Mouse (Mus musculus) thymus, adult 2 months (tissue): Measurements from ENCODE around the gene Commd1.

ENCODE experiments used
- CTCF ChIP-seq: fragments of 200-500 bp; IDR thresholded peaks from 2 replicates; pipeline ENCODE4 v1.5.1; 2012; ENCODE audit warnings: mild to moderate bottlenecking, control low read depth, low read length, moderate library complexity, borderline replicate concordance; ENCODE audit not compliant: control insufficient read depth, poor library complexity, insufficient read depth; ENCODE audit errors: extremely low read depth
- POLR2A ChIP-seq: fragments of 200-500 bp; IDR thresholded peaks from 2 replicates; pipeline ENCODE4 v1.6.1; 2012; ENCODE audit warnings: mild to moderate bottlenecking, low read length, control low read depth, moderate library complexity; ENCODE audit not compliant: control insufficient read depth, poor library complexity, insufficient read depth; ENCODE audit errors: extremely low read depth

GRCm38 (mm10) chr11:22964401-22964800 lies 17.8 kb downstream of the Commd1 start:
- TF ChIP-seq CTCF (no peak), POLR2A (no peak)
